Mouse (Mus musculus) intestine, embryonic 16.5 days (tissue): ENCODE data around the gene Wdr64. TPM values are rescaled to one million over a fixed set of nuclear protein-coding genes. Genes with fewer than 3 reads are reported as not detected.
A peak's percentile ranks its signal among the peaks of the same experiment; 100 is the strongest.

Source experiments
- ATAC-seq: fragments of 200-750 bp; cut with Nextera tagmentation; 2 replicates; pipeline ENCODE4 v1.8.0; 2017; ENCODE audit warnings: moderate TSS enrichment, moderate library complexity
- H3K27ac ChIP-seq: fragments of 300-500 bp; sonication (generic); 2 replicates; pipeline ENCODE4 v1.5.1; 2014; ENCODE audit warnings: mild to moderate bottlenecking, low read length
- H3K27me3 ChIP-seq: fragments of 300-500 bp; sonication (generic); replicated peaks from 2 replicates; pipeline ENCODE4 v1.6.1; 2014; ENCODE audit warnings: low read length, control low read depth, mixed read lengths; ENCODE audit not compliant: control insufficient read depth, insufficient read depth
- H3K36me3 ChIP-seq: fragments of 300-500 bp; sonication (generic); 2 replicates; pipeline ENCODE4 v1.6.1; 2014; ENCODE audit warnings: low read length, control low read depth; ENCODE audit not compliant: control insufficient read depth, insufficient read depth
- H3K4me1 ChIP-seq: fragments of 300-500 bp; sonication (generic); 2 replicates; pipeline ENCODE4 v1.6.1; 2014; ENCODE audit warnings: low read length, control low read depth, mixed read lengths; ENCODE audit not compliant: control insufficient read depth, insufficient read depth
- H3K4me2 ChIP-seq: fragments of 300-500 bp; sonication (generic); 2 replicates; pipeline ENCODE4 v1.6.1; 2014; ENCODE audit warnings: low read depth, low read length, control low read depth
- H3K4me3 ChIP-seq: fragments of 300-500 bp; sonication (generic); 2 replicates; pipeline ENCODE4 v1.5.1; 2014; ENCODE audit warnings: mild to moderate bottlenecking, low read length
- H3K9ac ChIP-seq: fragments of 300-500 bp; sonication (generic); 2 replicates; pipeline ENCODE4 v1.6.1; 2014; ENCODE audit warnings: low read depth, low read length
- H3K9me3 ChIP-seq: fragments of 300-500 bp; sonication (generic); 2 replicates; pipeline ENCODE4 v1.6.1; 2016; ENCODE audit warnings: low read length, control low read depth; ENCODE audit not compliant: control insufficient read depth
- WGBS: fragments of 180-500 bp; shearing (Covaris S2); extraction: QIAGEN DNeasy Blood & Tissue Kit; methylation state at CpG from one replicate; pipeline ENCODE4 v1.1.7; 2014; 5-methylcytosine and 5-hydroxymethylcytosine counted together
- polyA plus RNA-seq: library from polyadenylated mRNA; unstranded; fragments of >200 nt; fragmentation: Nextera tagmentation; extraction: Ambion mirVana; gene quantifications from 2 replicates; pipeline ENCODE4 v1.2.1, GENCODE M21; 2015

The Wdr64 gene
- polyA plus RNA-seq, 1 experiment from 2014 or later: not detected

DNA sequence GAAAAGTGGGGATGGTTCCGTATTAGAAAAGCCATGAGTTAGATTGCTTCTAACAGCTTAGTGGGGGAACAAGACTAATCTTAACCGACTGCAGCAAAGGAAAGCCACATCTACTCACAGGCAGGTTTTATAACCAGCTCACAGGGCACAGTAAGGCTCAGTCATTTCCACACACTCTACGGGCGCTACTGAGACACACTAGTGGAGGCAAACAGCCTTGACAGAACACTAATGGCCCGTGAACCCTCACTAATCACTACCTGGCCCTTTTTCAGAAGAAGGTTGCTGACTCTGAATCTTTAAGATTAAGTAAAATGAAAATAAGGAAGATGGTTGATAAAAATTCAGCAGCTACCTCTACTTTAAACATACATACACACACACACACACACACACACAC, 9.2 kb downstream of the Wdr64 start:
- H3K4me1 ChIP-seq: no peaks in the 10 kb centered on the region
- 71% methylated on average over 5 of the region's 5 CpGs for WGBS
- peak; percentile 40; the same call in 1 of the 2 replicates for ATAC-seq
- H3K4me2 ChIP-seq: no peak overlapping the region
- H3K4me3 ChIP-seq: no peak overlapping the region
- H3K27me3 ChIP-seq: no peaks in the 10 kb centered on the region
- no peak overlapping the region for H3K9ac ChIP-seq
- H3K27ac ChIP-seq: no peak overlapping the region
- no peaks in the 10 kb centered on the region for H3K36me3 ChIP-seq
- no peaks in the 10 kb centered on the region for H3K9me3 ChIP-seq

GRCm38 (mm10) chr1:175708013-175708412, 9.6 kb downstream of the Wdr64 start:
- Histone ChIP-seq H3K36me3 (no peaks in the 10 kb centered on the region), H3K4me3 (no peak overlapping the region), H3K4me2 (no peak overlapping the region), H3K9me3 (no peaks in the 10 kb centered on the region), H3K27ac (no peak overlapping the region), H3K27me3 (no peaks in the 10 kb centered on the region), H3K9ac (no peak overlapping the region), H3K4me1 (no peaks in the 10 kb centered on the region)
- no peak for ATAC-seq

GRCm38 (mm10) chr1:175712338-175712909, 14.0 kb downstream of the Wdr64 start:
- H3K4me1 ChIP-seq: no peaks in the 10 kb centered on the region
- H3K9ac ChIP-seq: no peak overlapping the region
- no peak for ATAC-seq
- no peaks in the 10 kb centered on the region for H3K36me3 ChIP-seq
- no peaks in the 10 kb centered on the region for H3K27me3 ChIP-seq
- no peaks in the 10 kb centered on the region for H3K9me3 ChIP-seq
- no peak overlapping the region for H3K4me2 ChIP-seq
- no peak overlapping the region for H3K27ac ChIP-seq
- WGBS: 77% methylated on average over 11 of the region's 11 CpGs
- H3K4me3 ChIP-seq: no peak overlapping the region

DNA sequence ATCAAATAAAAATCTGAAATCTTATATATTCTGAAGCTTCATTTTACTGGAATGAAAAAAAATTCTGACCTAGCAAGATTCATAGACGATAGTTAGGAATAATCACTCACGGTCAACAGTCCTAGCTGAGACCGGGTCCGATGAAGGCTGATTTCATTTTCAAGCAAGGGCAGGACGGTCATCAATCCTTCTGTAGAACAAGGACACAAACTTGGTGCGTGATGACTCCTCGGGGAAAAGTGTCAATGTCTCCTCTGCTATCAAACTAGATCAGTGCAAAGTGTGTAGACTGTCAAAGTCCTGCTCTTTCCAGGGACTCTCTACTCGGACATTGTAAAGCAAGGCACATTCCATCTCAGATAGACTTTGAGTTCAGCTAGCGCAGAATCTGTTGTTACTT, 18.4 kb downstream of the Wdr64 start:
- Histone ChIP-seq H3K27ac (no peak overlapping the region), H3K4me2 (no peak overlapping the region), H3K4me3 (no peak overlapping the region), H3K27me3 (no peaks in the 10 kb centered on the region), H3K4me1 (no peaks in the 10 kb centered on the region), H3K9ac (no peak overlapping the region), H3K36me3 (no peaks in the 10 kb centered on the region), H3K9me3 (no peaks in the 10 kb centered on the region)
- WGBS: 87% methylated on average over 9 of the region's 9 CpGs
- ATAC-seq: no peak

DNA sequence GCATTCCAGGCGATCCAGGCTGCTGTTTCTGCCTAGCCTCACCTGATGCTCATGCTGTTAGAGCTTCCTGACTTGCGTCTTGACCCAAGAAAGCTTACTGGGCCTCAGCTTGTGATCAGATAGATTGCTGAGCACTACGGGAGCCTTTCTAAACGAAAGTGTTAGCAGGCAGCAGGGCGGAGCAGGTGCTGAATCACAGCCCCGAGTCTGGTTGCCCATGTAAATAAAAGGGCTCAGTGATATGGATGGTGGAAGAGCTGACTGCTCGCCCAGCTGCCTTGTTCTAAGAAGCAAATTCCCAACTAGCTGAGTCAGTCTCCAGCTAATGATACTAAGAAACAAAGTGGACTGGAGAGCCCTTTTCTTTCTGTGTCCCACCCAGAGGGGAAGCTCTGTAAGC, 27.4 kb downstream of the Wdr64 start:
- Histone ChIP-seq H3K27me3 (no peaks in the 10 kb centered on the region), H3K4me3 (no peak overlapping the region), H3K9ac (no peak overlapping the region), H3K4me2 (no peak overlapping the region), H3K4me1 (no peaks in the 10 kb centered on the region), H3K9me3 (no peaks in the 10 kb centered on the region), H3K36me3 (no peaks in the 10 kb centered on the region), H3K27ac (no peak overlapping the region)
- no peak for ATAC-seq
- 25% methylated on average over 7 of the region's 7 CpGs for whole genome bisulfite sequencing

GRCm38 (mm10) chr1:175754576-175755364, 56.4 kb downstream of the Wdr64 start:
- WGBS: 73% methylated on average over 10 of the region's 10 CpGs
- ATAC-seq: no peak
- Histone ChIP-seq H3K9ac (no peak overlapping the region), H3K4me2 (no peak overlapping the region), H3K4me3 (no peak overlapping the region), H3K36me3 (no peaks in the 10 kb centered on the region), H3K27ac (no peak overlapping the region), H3K4me1 (no peaks in the 10 kb centered on the region), H3K9me3 (no peaks in the 10 kb centered on the region), H3K27me3 (no peaks in the 10 kb centered on the region)

DNA sequence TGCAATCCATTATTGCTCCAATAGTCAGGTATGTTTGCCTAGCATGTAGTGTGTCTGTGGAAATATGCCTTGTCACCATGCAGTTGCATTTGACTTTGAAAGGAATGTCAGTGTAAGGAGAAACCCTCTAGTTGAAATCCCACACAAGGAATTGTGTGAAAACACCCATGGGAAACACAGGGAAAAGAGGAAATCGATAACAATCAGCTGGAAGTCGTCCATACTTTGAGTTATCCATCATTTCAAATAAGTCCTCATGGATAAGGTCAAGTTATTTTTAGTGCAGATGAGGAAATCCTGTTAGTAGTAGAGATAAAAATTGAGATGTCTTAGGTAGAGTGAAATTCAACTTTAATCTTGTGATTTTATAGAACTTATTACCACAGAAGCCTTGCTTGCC, 96.3 kb downstream of the Wdr64 start:
- Histone ChIP-seq H3K9me3 (no peaks in the 10 kb centered on the region), H3K27me3 (no peaks in the 10 kb centered on the region), H3K4me2 (no peak overlapping the region), H3K4me1 (no peaks in the 10 kb centered on the region), H3K9ac (no peak overlapping the region), H3K4me3 (no peak overlapping the region), H3K36me3 (no peaks in the 10 kb centered on the region), H3K27ac (no peak overlapping the region)
- 73% methylated on average over 2 of the region's 2 CpGs for WGBS
- no peak for ATAC-seq

DNA sequence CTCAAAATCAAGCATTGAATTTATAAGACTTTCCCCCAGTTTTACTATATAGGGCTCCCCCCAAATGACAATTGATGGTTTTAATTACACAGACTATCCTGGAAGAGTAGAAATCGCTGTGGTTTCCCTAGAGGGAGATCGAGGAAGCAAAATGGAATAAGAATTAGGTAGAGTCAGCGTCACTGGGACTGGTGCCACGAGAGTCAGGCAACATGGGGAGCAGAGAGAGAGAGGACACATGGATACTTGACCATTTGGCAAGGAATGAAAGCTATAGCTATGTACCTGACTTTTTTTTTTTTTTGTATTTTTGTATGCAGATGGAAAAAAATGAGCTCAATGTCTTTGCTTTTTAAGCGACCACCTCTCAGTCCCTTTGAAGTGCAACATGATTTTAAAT, 110.0 kb downstream of the Wdr64 start:
- Histone ChIP-seq H3K27ac (no peak overlapping the region), H3K4me3 (no peak overlapping the region), H3K9me3 (no peaks in the 10 kb centered on the region), H3K36me3 (no peaks in the 10 kb centered on the region), H3K4me1 (no peaks in the 10 kb centered on the region), H3K9ac (no peak overlapping the region), H3K4me2 (no peak overlapping the region), H3K27me3 (no peaks in the 10 kb centered on the region)
- ATAC-seq: no peak
- 76% methylated on average over 5 of the region's 5 CpGs for WGBS

DNA sequence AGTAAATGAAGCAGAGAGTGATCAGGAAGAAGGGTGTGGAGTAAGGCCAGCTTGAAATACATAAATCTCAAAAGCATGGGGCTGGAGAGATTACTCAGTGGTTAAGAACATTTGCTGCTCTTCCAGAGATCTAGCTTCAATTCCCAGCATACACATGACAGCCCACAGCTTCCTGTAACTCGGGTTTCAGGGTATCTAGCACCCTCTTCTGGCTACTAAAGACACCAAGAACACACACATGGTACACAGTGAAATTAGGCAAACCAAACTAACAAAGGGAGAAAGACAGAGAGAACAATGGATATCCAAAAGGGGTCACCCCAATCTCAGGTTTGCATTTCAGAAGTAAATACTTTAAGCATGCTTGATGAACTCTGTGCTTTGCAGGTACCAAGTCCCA, 113.2 kb downstream of the Wdr64 start:
- Histone ChIP-seq H3K9me3 (no peaks in the 10 kb centered on the region), H3K4me2 (no peak overlapping the region), H3K4me3 (no peak overlapping the region), H3K36me3 (no peaks in the 10 kb centered on the region), H3K4me1 (no peaks in the 10 kb centered on the region), H3K27me3 (no peaks in the 10 kb centered on the region), H3K9ac (no peak overlapping the region), H3K27ac (no peak overlapping the region)
- ATAC-seq: no peak
- 31% methylated on average over 1 of the region's 1 CpGs for WGBS
